Mouse (Mus musculus) spleen, adult 18-20 months (tissue): ENCODE measurements around the gene Degs2.

Source experiments
- DNase-seq, 2 experiments: peaks; one replicate each; pipeline ENCODE4 v3.0.0; 2022; ENCODE audit warnings: mixed read lengths in 2 of 2

Degs2 gene

DNA sequence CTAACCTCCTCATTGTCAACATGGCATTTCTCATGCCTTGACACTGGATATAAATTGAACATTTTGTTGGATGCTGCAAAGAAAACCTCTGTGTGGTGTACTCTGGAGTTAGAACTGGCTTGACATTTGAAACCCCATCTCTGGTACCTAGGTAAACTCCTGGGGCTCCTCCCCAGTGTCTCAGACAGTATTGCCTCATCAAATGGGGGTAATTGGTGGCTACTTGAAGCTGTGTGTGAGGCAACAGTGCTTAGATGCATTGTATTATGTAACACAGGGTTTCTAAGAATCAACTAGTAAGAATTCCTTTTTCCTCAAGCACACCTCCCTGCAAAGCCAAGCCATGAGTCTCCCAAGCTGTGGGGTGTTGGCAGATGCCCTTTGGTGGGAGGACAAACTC, 54.3 kb downstream of the Degs2 start:
- no peak for DNase-seq

DNA sequence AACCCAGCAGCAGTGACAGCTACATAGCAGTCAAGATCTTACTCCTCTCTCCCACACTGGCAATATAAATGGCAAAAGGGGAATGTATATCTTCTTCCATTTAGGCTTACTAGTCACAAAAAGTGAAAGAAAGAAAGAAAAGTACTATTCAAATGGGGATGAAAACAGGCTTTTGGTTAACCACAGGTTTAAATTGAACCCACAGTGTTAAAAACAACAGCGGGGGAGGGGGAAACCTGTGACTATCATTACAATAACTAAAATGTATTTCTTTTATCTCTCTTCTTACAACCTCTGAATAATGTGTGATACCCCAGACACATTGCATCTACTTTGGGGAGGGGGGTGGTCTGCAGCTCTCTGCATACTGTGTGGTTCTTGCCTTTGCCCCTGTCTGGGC, 55.9 kb downstream of the Degs2 start:
- no peak for DNase-seq

DNA sequence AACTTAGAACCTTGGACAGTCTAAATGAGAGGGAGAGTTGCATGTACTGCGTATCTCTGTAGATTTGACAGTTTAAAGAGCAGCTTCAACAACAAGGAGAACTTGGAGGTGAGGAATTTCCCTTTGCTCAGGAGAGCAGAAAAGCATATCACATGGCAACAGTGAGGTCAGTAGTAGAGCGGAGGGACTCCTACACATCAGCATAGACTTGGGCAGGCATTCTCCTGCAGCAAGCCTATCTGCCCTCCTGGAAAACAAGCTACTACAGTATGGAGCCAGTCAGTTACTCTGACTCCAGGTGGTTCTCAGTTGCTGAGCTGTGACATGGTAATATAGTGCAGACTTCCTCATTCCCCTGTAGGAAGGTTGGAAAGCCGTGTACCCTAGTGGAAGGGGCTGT, 60.1 kb downstream of the Degs2 start:
- DNase-seq: no peak

DNA sequence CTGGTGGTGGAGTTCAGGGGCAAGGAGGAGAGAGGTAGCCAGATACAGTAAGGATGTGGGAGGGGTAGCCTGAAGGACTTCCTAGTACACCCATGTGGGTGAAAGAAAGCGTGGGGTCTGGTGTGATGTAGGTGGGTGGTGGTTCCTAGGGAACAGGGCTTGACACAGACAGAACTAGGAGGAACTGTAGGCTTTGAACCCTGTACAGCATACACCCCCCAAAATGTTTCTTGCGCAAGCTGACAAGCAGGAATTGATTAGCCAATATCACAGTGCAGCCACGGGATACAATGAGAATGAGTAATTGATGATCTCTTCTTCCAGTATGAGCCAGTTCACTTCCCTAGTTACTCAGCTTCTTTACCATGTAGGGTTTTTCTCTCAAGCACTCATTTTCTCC, 63.0 kb downstream of the Degs2 start:
- no peak for DNase-seq

DNA sequence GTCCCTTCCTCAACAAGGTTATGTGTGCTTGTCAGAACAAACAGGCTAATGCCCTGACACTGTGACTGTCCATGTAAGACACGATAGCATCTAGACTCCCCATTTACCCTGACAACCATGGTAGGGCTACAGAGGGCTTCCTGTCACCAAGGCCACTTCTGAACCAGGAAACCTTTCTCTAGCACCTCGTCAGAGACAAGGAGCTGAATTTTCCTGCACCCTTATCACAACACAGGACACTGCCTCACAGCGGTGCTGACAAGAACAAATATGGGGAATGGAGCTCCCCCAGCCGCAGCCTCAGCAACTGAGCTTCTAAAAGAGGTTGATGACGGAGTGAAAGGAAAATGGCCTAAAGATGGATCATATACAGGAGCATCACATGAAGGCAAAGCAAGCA, 64.7 kb downstream of the Degs2 start:
- DNase-seq: no peak

DNA sequence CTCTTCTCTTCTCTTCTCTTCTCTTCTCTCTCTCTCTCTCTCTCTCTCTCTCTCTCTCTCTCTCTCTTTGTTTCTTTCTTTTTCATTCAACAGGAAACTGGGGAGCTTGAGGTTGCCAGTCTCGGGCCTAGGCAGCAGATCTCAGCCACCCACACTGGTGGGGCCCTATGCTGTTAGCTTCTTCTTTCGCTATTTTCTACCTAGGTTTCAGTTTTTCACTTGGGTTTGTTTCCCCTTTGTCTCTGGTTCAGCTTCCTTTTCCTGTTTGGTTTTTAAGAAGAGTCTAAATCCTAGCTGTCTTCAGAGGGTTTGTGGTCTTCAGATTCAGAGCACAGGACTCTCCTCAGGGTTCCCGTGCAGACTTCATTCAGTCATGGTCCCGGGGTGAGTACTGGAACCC, 66.6 kb downstream of the Degs2 start:
- DNase-seq: peak; percentile 37 to 46

DNA sequence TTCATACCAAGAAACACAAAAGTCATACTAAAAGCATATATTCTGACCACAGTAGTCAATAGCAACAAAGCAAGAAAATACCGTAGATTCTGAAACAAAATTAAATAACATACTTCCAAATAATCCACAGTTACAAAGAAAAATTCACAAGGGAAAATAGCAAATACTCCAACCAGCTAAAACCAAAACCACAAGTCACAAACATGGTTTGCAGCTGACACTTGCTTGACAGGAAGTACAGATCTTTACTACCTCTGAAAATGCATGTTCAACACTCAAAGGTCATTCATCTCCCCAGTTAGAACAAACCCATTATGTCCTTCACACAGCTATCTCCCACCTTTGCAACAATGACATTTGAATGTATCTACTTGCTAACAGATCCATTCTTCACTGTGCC, 68.1 kb downstream of the Degs2 start:
- DNase-seq: no peak

DNA sequence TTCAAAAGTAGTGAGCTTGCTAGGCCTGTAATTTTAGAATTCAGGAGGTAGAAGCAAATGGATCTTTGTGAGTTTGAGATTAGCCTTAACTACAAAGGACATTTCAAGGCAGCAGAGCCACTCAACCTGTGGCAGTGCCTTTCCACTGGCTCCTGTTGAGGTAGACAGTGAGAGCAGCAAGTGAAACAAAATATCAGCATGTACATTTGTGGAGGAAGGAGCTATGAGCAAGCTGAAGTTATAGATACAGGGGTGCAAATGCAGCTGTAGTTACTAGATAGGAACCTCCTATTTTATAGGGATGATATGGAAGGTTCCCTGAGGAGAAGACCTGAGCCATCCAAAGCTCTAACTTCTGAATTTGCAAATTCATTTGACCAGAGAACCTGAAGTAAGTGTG, 69.6 kb downstream of the Degs2 start:
- no peak for DNase-seq

DNA sequence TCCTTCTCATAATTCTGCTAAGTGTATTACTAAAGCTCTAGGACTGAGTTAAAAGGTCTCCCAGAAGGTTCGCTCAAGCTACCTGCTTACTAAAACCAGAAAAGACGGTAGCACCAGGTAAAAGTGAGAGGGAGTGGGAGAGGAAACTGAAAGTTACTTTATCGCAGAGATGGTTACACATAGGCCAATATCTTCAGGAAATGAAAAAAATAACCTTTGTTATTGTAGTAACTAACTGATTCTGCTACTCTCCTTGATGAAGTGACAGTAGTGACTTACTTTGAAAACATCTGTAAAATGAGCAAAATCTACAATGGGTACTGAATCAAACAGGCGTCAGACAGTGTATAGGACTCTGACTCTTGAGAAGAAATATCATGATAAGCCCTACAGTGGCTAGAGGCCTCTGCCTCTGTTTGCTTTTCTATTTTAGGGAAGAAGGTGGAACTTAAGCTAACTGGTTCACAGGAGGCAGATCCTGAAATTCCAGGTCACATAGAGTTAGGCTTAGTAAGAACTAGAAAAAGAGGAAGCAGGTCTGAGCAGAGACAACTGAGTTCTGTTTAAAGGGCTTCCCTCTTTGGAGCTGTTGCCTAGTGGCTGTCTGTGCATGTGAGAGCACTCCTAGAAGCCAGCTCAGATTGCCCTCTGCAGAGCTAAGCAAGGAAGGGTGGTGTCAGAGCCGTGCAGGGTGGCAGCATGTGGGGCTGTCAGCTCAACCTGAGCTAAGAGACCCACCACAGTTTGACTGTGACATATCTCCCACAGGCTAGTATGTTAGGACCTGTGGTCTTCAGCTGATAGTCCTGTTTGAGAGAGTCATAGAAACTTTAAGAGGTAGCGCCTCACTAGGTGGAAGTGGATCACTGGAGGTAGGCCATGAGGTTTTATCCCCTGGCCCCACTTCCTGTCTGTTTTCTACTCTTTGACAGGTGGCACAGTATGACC, 71.1 kb downstream of the Degs2 start:
- DNase-seq: peak; percentile 20 to 38

DNA sequence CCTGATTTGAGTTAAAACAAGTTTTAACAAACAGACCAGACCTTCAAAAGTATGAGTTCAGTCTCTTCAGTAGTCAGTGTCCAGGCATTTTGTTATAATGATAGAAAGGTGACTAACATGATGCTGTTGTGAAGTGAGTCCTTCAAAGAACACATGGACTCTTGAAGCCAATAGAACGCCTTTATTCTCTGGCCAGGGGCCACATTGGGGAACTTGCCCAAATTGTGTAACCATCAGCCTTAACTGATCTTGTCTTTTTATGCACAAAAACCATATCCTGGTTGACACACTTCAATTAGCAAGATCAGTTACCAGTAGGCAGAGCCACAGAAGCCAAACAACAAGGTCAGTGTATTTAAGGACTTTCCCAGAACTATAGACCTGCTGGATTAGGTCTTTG, 72.6 kb downstream of the Degs2 start:
- no peak for DNase-seq
